Mouse (Mus musculus) bone marrow macrophage, adult 2 months (primary cell): ENCODE measurements around the gene Tnfrsf13c. TPM values are rescaled to one million over a fixed set of nuclear protein-coding genes. Genes with fewer than 3 reads are reported as not detected.
A peak's percentile ranks its signal among the peaks of the same experiment; 100 is the strongest.

Experiments used
- H3K27ac ChIP-seq: 2 replicates; pipeline ENCODE4 v1.5.1; 2012; ENCODE audit warnings: low read depth, low read length; ENCODE audit not compliant: insufficient read depth
- H3K4me1 ChIP-seq: 2 replicates; pipeline ENCODE4 v1.6.1; 2012; ENCODE audit warnings: low read length; ENCODE audit not compliant: control insufficient read depth, insufficient read depth
- H3K4me3 ChIP-seq: 2 replicates; pipeline ENCODE4 v1.5.1; 2012; ENCODE audit warnings: mild to moderate bottlenecking, low read length, moderate library complexity; ENCODE audit not compliant: insufficient read depth
- CTCF ChIP-seq: IDR thresholded peaks from 2 replicates; pipeline ENCODE4 v1.5.1; 2012; ENCODE audit warnings: low read depth, mild to moderate bottlenecking, low read length, moderate library complexity
- POLR2A ChIP-seq: IDR thresholded peaks from 2 replicates; pipeline ENCODE4 v1.6.1; 2012; ENCODE audit warnings: mild to moderate bottlenecking, low read depth, low read length, borderline replicate concordance
- polyA plus RNA-seq: library from polyadenylated mRNA; stranded (reverse); fragments of >200 nt; gene quantifications from 2 replicates; pipeline ENCODE4 v1.2.4, GENCODE M21; 2012; ENCODE audit not compliant: missing spikeins, insufficient read depth, insufficient read length

Tnfrsf13c gene
- polyA plus RNA-seq, 1 experiment = not detected

DNA sequence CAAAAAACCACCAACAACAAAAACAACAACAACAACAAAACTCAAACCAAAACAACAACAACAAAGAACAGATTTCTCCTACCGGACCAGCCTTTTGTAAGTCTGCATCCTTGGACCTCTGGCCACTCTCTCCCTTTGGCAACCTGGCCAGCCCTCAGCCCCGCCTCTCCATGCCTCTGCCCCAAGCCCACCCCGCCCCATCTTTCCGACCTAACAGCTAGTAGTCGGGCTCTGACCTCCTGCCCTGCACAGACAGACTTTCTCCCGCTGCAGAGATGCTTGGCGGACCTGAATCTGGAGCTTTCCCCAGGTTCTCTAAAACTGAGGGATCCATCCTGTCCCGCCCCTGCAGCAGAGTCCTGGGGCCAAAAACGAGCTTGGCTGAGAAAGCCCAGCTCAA lies 6.2 kb downstream of the Tnfrsf13c start:
- peaks cover 10% of the 10 kb centered on the region for H3K4me1 ChIP-seq
- no peak overlapping the region for H3K4me3 ChIP-seq
- H3K27ac ChIP-seq = no peak overlapping the region
- TF ChIP-seq POLR2A = no peak
- TF ChIP-seq CTCF = no peak

DNA sequence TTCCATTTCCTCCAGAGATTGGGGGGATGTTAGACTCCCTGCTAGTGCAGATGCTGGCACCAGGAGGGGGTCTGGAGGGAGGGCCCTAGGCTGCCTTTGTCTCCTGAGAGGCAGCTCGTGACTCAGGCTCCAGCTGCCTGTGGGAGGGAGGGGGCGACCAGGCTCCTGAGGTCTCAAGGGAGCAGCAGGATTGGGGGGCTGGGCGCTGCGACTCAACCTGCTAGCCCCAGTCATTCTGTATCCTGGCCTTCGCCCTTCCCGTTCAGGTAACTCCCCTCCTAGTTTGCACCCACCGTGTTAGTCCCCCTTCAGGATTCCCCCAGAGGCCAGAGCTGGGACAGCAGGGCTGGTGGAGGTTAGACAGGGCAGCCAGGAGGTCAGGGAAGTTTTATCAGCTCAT lies 7.1 kb downstream of the Tnfrsf13c start:
- no peak overlapping the region for H3K4me3 ChIP-seq
- no peak overlapping the region for H3K27ac ChIP-seq
- H3K4me1 ChIP-seq = peaks cover 10% of the 10 kb centered on the region
- TF ChIP-seq CTCF (no peak), POLR2A (no peak)

DNA sequence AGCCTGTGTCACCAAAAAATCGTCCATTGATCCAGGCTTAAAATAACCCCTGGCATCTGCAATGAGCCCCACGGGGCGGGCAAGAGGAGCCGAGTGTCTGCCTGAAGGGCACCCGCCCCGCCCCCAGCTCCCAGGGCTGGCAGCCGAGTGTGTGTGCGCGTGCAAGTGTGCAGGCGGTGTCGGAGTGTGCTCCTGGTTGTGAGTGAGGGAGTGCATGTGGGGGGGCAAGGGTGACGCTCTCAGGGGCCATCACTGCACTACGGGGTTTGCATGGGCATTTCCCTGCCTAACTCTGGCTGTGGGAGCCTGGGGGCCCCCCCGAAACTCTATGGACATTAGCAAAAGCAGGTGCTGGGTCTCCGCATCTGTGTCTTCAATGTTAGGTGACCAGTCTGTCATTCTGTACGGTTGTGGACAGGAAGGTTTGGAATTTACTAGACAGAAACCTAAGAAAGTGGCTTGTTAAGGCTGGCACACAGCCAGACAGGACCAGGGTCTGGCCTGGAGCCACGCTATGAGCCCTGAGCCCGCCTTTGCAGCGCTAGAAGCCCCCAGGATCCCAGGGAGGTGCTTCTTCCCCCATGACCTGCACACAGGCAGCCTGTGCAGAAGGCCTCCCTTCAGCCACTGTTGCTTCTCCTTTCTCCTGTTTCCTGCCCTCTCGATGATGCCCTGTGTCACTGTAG lies 7.9 kb downstream of the Tnfrsf13c start:
- H3K27ac ChIP-seq = no peak overlapping the region
- TF ChIP-seq POLR2A (no peak), CTCF (no peak)
- no peak overlapping the region for H3K4me3 ChIP-seq
- H3K4me1 ChIP-seq = peaks cover 10% of the 10 kb centered on the region

DNA sequence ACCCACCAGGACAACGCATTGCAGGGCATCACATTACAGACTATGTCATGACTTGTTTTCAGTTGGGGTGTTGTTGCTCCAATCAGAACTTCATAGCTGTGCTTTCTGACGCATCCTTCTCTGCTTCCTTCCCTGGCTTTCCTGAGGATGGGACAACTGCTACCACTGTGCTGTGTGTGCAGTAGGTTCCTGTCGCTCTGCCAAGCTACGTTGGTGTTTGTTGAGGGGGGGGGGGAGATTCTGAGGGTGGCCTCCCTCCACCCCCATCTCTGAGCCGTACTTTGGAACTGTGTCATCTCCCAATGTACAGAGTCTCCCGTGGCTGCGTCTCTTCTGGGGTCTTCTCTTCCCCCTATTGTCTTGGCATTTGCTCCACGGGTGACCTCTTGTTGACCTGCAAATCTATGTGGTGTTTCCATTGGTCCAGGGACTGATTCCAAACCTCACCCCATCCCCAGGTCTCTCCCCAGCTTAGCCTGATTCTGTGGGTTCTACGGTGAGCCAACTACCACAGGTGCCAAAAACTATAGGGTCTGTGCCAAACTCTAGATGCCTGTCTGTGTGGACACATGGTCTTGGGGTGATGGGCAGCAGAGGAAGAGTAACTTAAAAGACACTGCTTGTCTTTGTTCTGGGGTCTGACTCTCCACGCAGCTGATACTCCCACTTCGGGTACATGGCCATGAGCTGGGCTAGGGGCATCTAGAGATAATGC lies 8.7 kb downstream of the Tnfrsf13c start:
- Histone ChIP-seq H3K27ac (no peak overlapping the region), H3K4me1 (peaks cover 10% of the 10 kb centered on the region), H3K4me3 (no peak overlapping the region)
- TF ChIP-seq POLR2A (no peak), CTCF (no peak)

DNA sequence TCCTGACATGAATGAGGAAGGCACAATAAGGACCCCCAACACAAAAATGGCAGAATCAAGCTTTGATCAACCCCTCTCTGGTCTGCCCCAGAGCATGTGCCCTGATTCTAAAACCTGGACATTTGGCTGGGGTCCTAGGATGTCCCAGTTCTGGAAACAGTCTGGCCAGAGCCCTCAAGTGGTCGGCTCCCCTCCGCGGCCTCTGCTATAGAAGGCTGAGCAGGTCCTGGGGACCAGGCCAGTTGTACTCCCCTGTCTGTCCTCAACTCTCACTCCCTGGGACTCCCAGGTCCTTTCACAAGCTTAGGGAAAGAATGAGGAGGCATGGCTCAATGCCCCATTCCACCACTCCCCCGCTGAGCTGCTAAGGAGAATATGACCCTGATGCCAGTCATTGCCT lies 10.9 kb downstream of the Tnfrsf13c start:
- H3K4me1 ChIP-seq = no peaks in the 10 kb centered on the region
- TF ChIP-seq CTCF (no peak), POLR2A (no peak)
- no peak overlapping the region for H3K27ac ChIP-seq
- H3K4me3 ChIP-seq = no peak overlapping the region

DNA sequence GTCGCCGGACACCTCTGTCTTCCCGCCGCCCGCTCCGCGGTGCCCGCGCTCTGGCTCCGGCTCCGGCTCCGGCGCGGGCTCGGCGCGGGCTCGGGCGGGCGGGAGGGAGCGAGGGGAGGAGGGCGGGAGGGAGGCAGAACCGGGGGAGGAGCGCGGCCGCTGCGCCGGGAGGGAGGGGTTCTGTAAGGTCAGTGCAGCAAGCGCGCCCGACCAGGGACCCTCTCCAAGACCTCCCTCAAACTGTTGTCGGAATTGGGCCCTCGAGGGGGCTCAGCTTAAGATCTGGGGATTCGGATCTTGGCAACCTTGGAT lies 11.5 kb downstream of the Tnfrsf13c start, which contains the start of gene Shisa8:
Gene Shisa8, minus strand, starts transcription at position 64 of the 312 bp plus-strand sequence.
- H3K27ac ChIP-seq = no peak within 1 kb of the TSS
- H3K4me1 ChIP-seq = no peaks in the 10 kb centered on the region
- H3K4me3 ChIP-seq = peak within 1 kb of the TSS; percentile 26
- TF ChIP-seq POLR2A (no peak), CTCF (no peak)

DNA sequence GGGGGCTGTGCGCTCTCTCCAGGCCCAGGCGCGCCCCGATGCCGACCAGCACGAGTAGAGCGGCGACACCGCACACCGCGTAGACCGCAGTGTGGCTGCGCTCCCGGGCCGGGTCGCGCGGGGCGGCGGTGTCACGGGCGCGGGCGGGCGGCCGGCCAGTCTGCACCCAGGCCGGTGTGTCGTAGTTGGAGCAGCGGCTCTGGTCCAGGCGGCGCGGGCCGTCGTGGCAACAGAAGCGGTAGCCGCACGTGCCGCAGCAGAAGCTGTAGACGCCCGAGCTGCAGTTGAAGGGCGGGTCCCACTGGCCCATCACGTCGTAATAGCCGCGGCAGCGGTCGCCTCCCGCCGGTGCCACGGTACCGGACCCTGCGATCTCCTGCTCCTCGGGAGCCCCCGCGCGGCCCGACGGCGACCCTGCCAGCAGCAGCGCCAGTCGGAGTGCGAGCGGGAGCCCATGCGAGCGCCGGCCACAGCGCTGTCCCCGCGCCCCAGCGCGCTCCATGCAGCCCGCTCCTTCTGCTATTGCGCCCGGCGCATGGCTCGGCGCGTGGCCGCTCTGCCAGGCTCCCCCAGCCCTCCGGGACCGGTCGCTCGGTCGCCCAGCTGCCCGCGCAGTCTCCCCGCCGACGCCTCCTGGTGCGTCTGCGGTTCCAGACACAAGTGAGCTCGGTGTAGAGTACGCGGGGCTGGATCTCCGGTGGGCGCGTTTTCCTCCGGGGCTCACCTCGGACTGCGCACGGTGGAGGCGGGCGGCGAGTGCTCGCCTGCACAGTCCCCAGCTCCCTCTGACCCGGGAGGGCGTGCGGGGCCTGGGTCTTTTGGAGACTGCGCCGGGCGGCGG lies 12.0 kb downstream of the Tnfrsf13c start:
- TF ChIP-seq POLR2A = no peak
- TF ChIP-seq CTCF = no peak
- H3K4me3 ChIP-seq = peak overlapping the region; percentile 26
- no peak overlapping the region for H3K27ac ChIP-seq
- H3K4me1 ChIP-seq = no peaks in the 10 kb centered on the region

DNA sequence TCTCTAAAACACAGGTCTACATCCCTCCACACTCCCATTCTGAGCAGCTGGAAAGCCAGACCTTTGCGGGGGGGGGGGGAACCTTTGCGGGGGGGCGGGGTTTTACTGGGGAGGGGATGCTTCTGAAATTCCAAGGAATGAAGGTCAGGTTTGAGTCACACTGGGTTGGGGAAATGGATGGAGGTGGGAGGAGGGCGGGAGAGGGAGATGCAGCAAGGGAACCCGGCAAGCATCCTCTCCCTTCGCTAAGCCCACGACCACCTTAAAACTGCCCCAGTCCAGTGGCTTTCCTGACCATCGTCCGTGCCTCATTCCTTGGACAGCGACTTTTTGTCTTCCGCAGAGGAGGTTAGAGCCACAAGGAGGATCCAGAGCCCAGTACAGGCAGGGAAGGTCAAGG lies 12.9 kb downstream of the Tnfrsf13c start:
- Histone ChIP-seq H3K4me3 (peak overlapping the region; percentile 26), H3K27ac (no peak overlapping the region), H3K4me1 (no peaks in the 10 kb centered on the region)
- TF ChIP-seq POLR2A = no peak
- TF ChIP-seq CTCF = no peak

DNA sequence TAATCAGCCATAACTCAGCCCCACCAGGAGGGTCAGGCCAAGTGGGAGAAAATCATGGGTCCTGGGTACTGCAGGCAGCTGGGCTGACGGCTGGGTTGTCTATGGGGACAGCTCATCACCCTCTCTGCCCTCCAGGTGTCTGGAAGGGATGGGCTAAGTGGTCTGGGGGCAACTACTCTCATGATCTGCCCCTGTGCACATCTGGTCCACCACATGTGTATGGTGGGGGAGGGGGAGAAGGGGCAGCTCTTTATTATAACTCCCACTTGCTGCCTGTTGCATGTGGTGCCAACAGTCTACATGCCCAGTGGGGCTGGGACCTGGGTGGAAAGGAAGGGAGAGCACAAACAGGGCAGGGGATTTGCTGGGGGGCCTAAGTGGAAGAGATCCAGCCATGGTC lies 13.4 kb downstream of the Tnfrsf13c start:
- Histone ChIP-seq H3K4me3 (no peak overlapping the region), H3K4me1 (no peaks in the 10 kb centered on the region), H3K27ac (no peak overlapping the region)
- TF ChIP-seq POLR2A = no peak
- TF ChIP-seq CTCF = no peak

DNA sequence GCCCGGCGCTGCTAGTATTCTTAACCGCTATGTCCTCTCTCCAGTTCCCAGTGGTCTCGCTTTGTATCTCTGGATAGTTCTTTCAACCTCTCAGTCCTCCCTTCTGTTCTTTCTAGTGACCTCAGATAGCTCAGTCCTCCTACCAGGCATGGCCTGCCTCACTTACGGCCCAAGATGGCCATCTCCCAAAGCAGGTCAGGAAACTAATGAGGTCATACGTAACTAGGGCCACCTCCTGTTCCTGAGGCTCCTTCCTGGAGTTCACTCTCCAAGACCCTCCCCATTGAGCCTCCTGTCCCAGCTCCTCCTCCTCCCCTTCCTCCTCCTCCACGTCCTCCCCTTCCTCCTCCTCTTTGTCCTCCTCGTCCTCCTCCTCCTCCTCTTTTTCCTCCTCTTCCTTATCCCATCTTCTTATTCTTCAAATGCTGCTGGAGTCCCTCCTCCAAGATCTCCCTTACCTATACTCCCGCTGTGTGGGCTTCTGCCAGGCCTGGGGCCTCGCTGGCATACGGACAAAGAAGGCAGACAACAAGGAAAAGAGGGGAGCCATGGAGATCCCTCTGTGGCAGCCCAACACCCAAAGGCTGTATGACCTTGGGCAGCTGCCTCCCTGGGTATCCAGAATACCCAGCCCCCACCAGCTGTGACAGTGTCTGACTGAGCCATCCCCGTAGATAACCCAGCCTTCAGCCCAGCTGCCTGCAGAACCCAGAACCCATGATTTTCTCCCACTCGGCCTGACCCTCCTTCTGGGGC lies 14.7 kb downstream of the Tnfrsf13c start:
- Histone ChIP-seq H3K4me3 (no peak overlapping the region), H3K27ac (no peak overlapping the region), H3K4me1 (no peaks in the 10 kb centered on the region)
- TF ChIP-seq POLR2A (no peak), CTCF (no peak)
